Mouse (Mus musculus) liver, adult (tissue): ENCODE data around the gene Ccdc159.
A peak's percentile ranks its signal among the peaks of the same experiment; 100 is the strongest.

Experiments
- GATA4 ChIP-seq: IDR thresholded peaks from 2 replicates; pipeline ENCODE4 v1.6.1; 2014; ENCODE audit warnings: mild to moderate bottlenecking, low read length; ENCODE audit not compliant: insufficient replicate concordance

Gene Ccdc159

DNA sequence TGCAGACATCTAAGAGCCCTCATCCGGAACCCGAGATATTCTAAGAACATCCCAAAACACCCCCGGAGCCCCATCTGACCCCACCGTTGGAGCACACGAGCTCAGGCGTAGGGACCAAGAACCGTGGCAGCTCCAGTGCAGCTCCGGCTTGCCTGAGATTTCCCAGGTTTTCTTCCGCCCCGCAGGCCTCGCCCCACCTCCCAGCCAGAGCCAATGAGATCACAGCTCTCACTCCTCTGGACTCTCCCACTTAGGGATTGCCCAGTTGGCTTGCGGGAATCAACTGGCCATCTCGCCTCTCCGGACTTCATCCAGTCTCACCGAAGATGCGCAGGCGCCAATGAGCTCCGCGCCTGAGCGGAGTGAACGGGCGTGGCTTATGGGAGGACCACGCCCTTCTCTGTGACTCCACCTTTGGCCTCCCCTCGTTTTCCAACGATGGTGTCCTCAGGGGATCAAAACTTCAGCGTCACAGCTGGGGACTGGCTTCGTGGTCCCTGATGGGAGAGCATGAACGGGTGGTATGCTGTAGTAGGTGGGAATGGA lies at the start of gene Ccdc159, which contains the start of gene Tmem205:
Gene Ccdc159 (plus strand): TSS at position 264 of the 546 bp plus-strand sequence.
Gene Tmem205 (minus strand): TSS at position 349 of the 546 bp plus-strand sequence.
- TF ChIP-seq GATA4 = peak; percentile 68; the same call in 1 of the 2 replicates

DNA sequence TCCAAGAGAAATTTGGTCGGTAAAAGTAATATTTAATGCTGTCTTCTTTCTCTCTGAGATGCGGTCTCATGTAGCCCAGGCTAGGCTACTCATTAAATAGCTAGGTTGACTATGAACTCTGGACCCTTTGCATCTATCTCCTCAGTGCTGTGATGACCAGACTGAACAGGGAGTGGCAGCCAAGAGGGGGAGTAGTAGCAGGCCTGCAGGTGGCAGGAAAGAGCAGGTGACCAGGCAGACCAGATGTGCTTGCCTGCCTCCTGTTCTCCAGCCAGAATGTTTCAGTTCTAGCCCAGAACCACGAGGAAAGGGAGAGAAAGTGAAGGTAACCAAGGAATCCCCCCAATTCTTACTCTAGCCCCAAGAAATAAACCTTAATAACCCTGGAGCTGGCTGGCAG lies 38.0 kb upstream of the Ccdc159 start:
- TF ChIP-seq GATA4 = no peak

DNA sequence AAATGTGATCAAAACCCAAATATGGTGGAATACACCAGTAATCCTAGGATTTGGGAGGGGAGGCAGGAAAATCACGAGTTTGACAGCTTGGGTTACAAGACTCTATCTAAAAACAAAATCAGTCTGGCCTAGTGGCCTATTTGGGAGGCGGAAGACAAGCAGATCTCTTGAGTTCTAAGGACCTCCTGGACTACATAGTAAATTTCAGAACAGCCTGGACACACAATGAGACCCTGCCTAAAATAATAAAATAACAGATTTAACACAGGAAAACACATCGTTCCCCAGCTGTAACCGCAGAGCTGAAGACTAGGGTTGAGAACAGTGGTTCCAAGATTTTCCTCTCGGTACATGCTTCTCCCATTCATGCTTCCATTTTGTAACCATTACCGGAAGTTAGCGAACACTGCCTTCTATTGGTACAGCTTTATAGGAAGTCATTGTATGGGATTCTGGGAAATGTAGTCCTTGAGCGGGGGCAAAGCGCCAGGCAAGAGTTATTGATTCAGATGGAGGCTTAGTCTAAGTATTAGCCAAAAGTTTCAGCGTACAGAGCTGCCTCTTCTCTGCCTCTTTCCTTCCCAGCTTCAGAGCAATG lies 25.9 kb upstream of the Ccdc159 start:
- no peak for TF ChIP-seq GATA4

DNA sequence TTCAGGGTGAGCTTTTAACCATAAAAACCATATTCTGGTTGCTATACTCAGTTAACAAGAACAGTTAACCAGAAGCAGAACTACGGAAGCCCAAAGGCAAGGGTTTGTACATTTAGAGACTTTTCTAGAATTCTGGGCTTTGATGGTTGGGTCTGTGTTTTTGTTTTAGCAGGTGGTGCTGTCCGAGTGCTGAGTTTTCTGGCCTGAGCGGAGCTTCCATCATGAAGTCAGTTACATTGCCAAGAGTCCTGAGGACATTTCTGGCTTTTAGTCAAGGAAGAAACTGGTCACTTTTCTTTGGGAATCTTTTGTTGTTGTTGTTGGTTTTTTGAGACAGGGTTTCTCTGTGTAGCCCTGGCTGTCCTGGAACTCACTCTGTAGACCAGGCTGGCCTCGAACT lies 23.2 kb upstream of the Ccdc159 start:
- TF ChIP-seq GATA4 = no peak

DNA sequence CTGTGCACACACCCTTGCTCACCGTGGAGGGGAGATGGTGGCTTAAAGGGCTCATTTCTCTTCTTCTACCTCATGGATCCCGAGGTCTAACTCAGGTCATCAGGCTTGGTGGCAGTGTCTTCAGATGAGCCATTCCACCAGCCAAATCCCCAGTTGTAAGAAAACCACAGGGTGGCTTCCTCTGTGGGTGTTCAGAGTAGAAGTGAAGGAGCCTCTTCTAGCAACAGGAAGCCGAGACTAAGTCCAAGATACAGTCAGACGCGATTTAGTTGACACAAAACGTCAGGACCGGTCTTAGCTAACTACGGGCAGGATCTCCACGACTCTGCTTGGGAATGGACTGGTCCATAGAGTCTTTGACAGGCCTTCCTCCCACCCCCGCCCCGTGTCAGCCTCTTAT lies 19.1 kb upstream of the Ccdc159 start:
- no peak for TF ChIP-seq GATA4

DNA sequence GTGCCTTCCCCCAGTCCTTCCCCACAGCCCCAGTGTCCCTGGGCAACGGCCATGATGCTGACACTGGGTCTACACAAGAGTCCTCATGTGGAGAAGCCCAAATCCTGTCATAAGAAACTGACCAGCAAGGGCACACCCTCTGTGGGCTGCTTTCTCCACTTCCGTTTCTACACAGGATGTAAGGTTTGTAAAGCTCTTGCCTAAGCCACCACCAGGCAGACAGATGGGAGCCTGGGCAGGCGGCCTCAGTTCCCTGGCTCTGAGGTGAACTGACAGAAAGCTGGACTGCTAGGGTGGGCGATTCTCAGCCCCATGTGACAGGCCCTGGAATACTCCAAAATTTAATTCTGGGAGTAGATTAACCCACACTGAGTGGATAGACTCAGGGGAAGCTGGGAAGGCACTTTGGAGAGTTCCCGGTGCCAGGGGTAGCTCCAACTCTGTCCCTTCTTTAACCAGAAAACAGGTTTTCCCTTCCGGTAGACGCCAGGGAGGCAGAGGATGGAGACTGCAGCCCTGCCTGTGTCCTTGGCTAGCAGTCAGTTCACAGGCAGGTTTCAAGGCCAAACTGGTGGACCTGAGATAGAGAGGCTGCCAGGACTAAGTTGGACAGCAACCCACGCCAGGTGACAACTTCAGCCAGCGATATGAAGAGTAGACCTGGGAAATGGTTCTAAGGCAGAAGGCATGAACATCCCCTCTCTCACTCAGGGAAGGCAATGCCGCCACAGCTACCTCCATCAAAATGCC lies 17.6 kb upstream of the Ccdc159 start:
- no peak for TF ChIP-seq GATA4

DNA sequence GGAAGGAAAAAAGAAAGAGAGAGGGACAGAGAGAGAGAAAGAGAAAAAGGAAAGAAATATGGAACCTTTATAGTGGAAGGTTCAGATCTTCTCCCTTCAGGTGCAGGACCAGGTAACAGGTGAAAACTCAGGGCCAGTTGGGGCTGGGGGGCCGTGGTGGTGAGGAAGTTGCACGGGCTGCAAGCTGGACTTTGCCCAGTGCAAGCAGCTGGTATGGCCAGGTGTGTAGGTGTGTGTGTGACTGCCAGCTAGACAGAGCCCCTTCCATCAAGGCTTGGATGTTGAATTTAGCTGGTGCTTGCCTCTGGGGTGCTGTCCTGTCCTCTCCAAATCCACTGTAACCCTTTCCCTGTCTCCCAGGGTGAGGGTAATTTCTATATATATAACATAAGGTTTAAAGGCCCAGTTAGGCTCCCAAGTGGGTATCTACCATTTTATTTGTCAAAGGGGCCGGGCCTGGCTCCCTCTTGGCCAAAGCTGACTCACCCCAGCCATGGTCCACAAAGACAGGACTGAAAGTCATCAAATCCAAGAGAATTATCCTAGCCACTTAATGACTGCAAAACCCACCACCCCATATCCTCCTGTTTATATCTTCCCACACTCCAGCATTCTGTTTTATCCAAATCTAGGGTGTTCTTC lies 10.3 kb upstream of the Ccdc159 start:
- no peak for TF ChIP-seq GATA4

DNA sequence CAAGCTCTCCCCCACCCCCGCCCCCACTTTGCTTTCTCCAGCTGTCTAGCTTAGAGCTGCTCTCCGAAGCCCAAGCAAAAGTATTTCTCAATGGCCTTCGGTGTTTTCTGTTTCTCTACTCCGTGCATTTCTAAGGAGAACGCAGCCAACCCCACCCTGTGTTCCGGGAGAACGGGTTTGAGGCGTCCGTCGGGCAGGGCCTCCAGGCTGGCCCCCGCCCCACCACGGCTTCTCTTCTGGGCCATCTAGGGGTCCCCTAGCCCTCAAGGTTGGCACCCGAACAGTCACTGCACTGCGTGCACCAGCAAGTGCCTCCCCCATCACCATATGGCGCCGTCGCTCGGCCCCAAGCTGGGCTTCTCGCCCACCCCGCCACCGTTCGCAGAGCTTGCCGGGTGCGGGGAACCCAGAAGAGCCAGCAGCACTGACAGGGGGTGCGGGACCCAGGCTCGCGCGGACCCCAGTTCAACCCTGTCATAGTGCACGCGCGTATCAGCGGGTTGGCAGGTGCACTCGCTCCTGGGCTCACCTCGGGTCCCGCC lies 9.7 kb upstream of the Ccdc159 start:
- no peak for TF ChIP-seq GATA4

DNA sequence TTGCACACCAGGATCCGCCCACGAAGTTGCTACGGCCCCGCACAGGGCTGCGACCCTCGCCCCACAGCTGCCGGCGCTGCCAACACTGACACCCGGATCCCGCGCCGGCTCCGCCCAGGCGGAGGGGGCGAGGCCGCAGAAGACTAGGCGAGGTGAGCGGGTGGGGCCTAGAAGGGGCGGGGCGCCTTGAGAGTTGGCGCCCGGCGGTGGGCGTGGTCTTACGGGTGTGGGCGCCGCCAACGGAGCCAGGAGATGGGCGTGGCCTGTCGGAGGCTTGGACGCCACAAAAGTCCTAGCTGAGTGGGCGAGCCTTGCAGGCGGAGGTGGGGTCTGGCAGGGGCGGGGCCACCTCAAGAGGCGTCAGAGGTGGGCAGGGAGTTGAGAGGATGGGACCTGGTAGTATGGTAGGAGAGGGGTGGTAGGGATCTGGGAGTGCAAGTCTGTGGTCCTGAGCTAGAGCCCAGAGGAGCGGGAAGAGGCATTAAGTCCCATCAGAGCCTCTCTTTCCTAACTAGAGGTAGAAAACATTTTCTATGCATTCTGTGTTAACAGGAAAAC lies 9.2 kb upstream of the Ccdc159 start, which contains the start of gene Rab3d:
Gene Rab3d (minus strand): TSS at position 158 of the 558 bp plus-strand sequence.
- TF ChIP-seq GATA4 = no peak

DNA sequence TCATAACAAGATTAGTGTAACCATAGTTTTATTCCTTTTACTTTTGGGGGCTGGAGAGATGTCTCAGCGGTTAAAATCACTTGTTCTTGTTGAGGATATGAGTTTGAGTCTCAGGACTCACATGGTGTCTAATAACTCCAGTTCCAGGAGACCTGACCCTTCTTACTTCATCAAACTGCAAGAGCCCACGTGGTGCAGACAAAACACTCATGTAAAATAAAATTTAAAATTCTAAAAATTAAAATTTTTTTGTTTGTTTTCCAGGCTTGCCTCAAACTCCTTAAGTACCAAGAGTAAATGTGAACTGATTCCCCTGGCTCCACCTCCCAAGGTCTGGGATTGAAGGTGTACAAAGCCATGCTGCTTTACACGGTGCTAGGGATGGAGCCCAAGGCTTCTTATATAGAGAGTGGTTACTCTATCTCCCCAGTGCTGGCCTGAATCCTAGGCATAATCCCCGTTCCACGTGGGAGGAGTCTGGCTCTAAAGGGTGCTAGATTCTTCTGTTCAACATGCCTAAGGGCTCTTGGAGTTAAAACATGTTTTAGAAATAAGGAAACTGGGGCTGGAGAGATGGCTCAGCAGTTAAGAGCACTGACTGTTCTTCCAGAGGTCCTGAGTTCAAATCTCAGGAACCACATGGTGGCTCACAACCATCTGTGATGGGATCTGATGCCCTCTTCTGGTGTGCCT lies 8.4 kb upstream of the Ccdc159 start:
- TF ChIP-seq GATA4 = no peak

DNA sequence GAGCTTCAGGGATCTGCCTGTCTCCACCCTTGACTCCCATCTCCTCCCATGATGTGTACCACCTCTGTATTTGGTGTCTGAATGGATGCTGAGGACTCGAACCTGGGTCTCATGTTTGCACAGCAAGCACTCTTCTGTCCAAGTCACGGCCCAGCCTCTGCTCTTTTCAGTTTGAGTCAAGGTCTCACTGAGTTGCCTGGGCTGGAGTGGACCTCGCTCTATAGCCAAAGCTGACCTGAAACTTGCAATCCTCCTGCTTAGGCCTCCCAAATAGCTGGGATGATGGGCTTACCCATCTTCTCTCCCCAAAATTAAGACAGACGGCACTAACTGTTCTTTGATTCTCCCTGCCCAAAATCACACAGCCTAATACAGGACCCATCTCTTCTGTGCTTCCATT lies 4.2 kb upstream of the Ccdc159 start:
- TF ChIP-seq GATA4 = no peak

DNA sequence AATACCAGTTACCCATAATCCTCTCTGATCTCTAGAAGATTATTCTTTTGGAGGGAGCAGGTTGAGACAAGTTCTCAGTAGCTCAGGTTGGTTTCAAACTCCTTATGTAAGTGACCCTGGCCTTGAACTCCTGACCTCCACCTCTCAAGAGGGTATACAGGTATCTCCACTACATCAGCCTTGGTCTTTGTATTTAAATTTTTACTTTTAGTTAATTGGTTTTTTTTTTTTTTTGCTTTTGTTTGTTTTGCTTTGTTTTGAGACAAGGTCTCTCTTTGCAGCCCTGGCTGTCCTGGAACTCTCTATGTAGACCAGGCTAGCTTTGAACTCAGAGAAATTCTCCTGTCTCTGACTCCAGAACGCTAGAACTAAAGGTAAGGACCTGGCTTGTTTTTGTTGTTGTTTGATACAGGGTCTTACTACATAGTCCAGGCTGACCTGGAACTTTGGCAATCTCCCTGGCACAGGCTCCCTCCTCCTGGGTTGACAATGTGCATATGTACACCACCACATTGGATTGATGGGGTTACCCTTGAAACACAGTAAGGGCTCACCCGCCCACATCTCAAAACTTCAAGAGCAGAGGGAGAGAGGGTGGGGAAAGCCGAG lies 3.7 kb upstream of the Ccdc159 start:
- no peak for TF ChIP-seq GATA4

DNA sequence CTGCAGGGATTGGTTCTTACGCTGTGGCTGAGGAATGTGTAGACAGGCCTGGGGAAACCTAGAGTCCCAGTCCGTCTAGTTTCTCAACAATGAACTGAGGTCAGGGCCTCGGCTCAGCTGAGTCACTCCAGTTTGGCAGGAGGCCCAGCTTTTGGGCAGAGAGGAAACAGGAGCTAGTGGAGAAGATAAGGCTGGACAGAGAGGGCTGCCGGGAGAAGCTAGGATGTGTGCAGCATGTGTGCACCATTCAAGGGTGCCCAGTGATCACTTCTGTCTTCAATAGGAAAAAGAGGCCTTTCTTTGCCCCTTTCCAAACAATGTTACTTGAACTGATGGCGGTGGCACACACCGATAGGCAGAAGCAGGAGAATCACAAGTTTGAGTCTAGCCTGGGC lies 3.2 kb upstream of the Ccdc159 start:
- peak; percentile 94; the same call in 1 of the 2 replicates for TF ChIP-seq GATA4

DNA sequence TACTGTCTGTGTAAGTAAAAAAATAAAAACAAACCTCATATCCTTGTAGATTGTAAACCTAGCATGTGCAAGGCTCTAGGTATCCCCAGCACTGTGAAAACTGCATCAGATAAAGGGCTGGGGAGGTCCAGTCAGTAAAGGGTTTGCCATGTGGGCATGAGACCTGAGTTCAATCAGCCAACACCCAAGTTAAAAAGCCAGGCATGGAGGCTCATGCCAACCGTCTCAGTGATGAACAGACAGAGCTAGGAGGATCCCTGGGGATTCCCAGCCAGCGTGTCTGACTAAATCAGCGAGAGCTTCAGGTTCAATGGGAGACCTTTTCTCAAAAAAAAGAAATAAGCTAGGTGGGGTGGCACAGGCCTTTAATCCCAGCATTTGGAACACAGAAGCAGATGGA lies 2.2 kb upstream of the Ccdc159 start:
- no peak for TF ChIP-seq GATA4
